8 mouse cellular contexts compared by ENCODE assay signal in genomic region chr11:102319410-102319792, GRCm38 (mm10). TPM values are rescaled to one million over a fixed set of nuclear protein-coding genes. Genes with fewer than 3 reads are reported as not detected.
A peak's percentile ranks its signal among the peaks of the same experiment; 100 is the strongest.
DNase-seq lines count a peak whose midpoint lies in the region; ATAC-seq lines count a peak whose summit lies in the region.

TSS of gene Ubtf (minus strand) at chr11:102319742.

- peak within 1 kb of the TSS; percentile 100 for H3K27ac ChIP-seq in embryonic facial prominence, embryonic 12.5 days
- peak within 1 kb of the TSS; percentile 99 for H3K27ac ChIP-seq in limb, embryonic 13.5 days
- peak within 1 kb of the TSS; percentile 99 for H3K27ac ChIP-seq in midbrain, embryonic 14.5 days (replicated peaks; ENCODE audit: low read depth, low read length)

- H3K4me3 ChIP-seq in embryonic facial prominence, embryonic 12.5 days: peak within 1 kb of the TSS; percentile 99
- H3K4me3 ChIP-seq in limb, embryonic 13.5 days: peak within 1 kb of the TSS; percentile 100
- peak within 1 kb of the TSS; percentile 99 for H3K4me3 ChIP-seq in midbrain, embryonic 14.5 days (replicated peaks; ENCODE audit: low read depth, low read length)

- H3K36me3 ChIP-seq in embryonic facial prominence, embryonic 12.5 days: peaks cover 6% of the 10 kb centered on the region
- H3K36me3 ChIP-seq in limb, embryonic 13.5 days: peaks cover 13% of the 10 kb centered on the region
- peaks cover 13% of the 10 kb centered on the region for H3K36me3 ChIP-seq in midbrain, embryonic 14.5 days (ENCODE audit: control insufficient read depth, insufficient read depth, low read length)

- H3K4me2 ChIP-seq in embryonic facial prominence, embryonic 12.5 days (replicated peaks): peak within 1 kb of the TSS; percentile 89
- peak within 1 kb of the TSS; percentile 75 for H3K4me2 ChIP-seq in limb, embryonic 13.5 days (replicated peaks)
- peak within 1 kb of the TSS; percentile 90 for H3K4me2 ChIP-seq in midbrain, embryonic 14.5 days (ENCODE audit: low read length)

- ATAC-seq in embryonic facial prominence, embryonic 12.5 days (ENCODE audit: insufficient number of reproducible peaks, insufficient read depth, low FRiP score, low TSS enrichment): no peak; the same call in 1 of the 2 replicates
- ATAC-seq in limb, embryonic 13.5 days (ENCODE audit: low FRiP score, low read depth): no peak
- ATAC-seq in midbrain, embryonic 14.5 days (ENCODE audit: low FRiP score, low TSS enrichment): peak; percentile 16; the same call in 1 of the 2 replicates

- H3K9me3 ChIP-seq in embryonic facial prominence, embryonic 12.5 days: no peaks in the 10 kb centered on the region
- H3K9me3 ChIP-seq in limb, embryonic 13.5 days: no peaks in the 10 kb centered on the region
- H3K9me3 ChIP-seq in midbrain, embryonic 14.5 days (ENCODE audit: control insufficient read depth, low read length): no peaks in the 10 kb centered on the region

- H3K4me1 ChIP-seq in embryonic facial prominence, embryonic 12.5 days: peaks cover 21% of the 10 kb centered on the region
- H3K4me1 ChIP-seq in limb, embryonic 13.5 days: peaks cover 29% of the 10 kb centered on the region
- H3K4me1 ChIP-seq in midbrain, embryonic 14.5 days (ENCODE audit: control insufficient read depth, insufficient read depth, low read length): peaks cover 21% of the 10 kb centered on the region

- H3K9ac ChIP-seq in embryonic facial prominence, embryonic 12.5 days: peak within 1 kb of the TSS; percentile 100
- peak within 1 kb of the TSS; percentile 100 for H3K9ac ChIP-seq in limb, embryonic 13.5 days
- peak within 1 kb of the TSS; percentile 100 for H3K9ac ChIP-seq in midbrain, embryonic 14.5 days (replicated peaks; ENCODE audit: low read length)

- DNase-seq in 3134 (ENCODE audit: extremely low read depth, insufficient read length, low spot score): peak; percentile 87
- DNase-seq in adrenal gland, postnatal 14 days: peak; percentile 90
- peak; percentile 99 for DNase-seq in heart, adult 11 months
- peak; percentile 79 for DNase-seq in kidney, adult 11 months
- peak; percentile 87 for DNase-seq in midbrain, embryonic 14.5 days
- DNase-seq in spleen, adult 12 weeks (ENCODE audit: low spot score): peak; percentile 68

- no peaks in the 10 kb centered on the region for H3K27me3 ChIP-seq in embryonic facial prominence, embryonic 12.5 days
- H3K27me3 ChIP-seq in limb, embryonic 13.5 days: no peaks in the 10 kb centered on the region
- H3K27me3 ChIP-seq in midbrain, embryonic 14.5 days (ENCODE audit: control insufficient read depth, insufficient read depth, low read length): no peaks in the 10 kb centered on the region

- 0% methylated on average over 25 of the region's 25 CpGs for WGBS in embryonic facial prominence, embryonic 12.5 days
- WGBS in limb, embryonic 13.5 days: 0% methylated on average over 23 of the region's 25 CpGs
- under 1% methylated on average over 25 of the region's 25 CpGs for WGBS in midbrain, embryonic 14.5 days

RNA-seq across cellular contexts. Expression of gene Ubtf, which starts in this region (rescaled TPM):
- 102 and 106 TPM in 2 replicates for total RNA-seq in adrenal gland, postnatal 14 days (2021)
- 103 and 114 TPM in 2 replicates for polyA plus RNA-seq in embryonic facial prominence, embryonic 12.5 days (2016; fragmentation: Nextera tagmentation; extraction: Ambion mirVana)
- 83.9 and 85.9 TPM in 2 replicates for polyA plus RNA-seq in limb, embryonic 13.5 days (2015; fragmentation: Nextera tagmentation; extraction: Ambion mirVana)
- 77.6 and 84.4 TPM in 2 replicates for polyA plus RNA-seq in midbrain, embryonic 14.5 days (2014; fragmentation: Nextera tagmentation; extraction: Ambion mirVana)
